Mouse (Mus musculus): ENCODE data around the gene Polr1c. TPM values are rescaled to one million over a fixed set of nuclear protein-coding genes. Genes with fewer than 3 reads are reported as not detected.

Polr1c gene
- total RNA-seq, 2 experiments from 2014 or later, result 68.6 to 122 TPM

DNA sequence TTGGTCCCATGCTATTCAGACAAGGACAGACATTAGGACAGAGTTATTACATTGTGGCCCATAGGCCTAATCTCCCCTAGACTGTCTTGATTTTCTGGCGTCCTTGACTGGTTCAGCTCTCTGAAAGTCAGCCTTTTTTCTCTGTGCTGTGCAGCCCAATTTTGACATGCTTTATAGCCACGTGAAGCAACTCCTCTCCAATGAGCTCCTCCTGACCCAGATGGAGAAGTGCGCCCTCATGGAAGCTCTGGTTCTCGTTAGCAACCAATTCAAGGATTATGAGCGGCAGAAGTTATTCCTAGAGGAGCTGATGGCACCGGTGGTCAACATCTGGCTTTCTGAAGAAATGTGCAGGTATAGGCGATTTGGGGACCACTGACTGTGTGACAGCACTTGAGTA is 20.3 kb downstream of the Polr1c start:
- DNase-seq (ENCODE audit: low spot score in 2 of 2), result peak in 1 of 2 experiments; percentile 45

DNA sequence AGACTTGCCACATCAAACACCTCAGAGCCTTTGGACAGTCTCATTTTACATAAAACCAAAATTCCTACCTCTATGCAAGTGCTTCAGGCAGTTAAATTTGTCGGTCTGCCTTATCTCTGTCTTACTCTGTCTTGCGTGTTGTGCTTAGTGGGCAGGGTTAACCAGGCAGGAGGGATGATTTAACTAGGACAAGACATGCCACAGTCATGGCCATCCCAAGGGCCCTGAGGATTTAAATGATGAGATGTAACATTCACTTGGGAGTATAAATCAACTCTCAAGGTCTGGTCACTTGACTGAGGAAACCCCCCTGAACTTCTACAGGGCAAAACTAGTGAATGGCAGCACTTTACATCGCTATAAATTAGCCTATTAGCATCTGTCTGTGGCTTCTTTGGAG is 26.3 kb downstream of the Polr1c start:
- DNase-seq (ENCODE audit: low spot score in 2 of 2), result no peak

DNA sequence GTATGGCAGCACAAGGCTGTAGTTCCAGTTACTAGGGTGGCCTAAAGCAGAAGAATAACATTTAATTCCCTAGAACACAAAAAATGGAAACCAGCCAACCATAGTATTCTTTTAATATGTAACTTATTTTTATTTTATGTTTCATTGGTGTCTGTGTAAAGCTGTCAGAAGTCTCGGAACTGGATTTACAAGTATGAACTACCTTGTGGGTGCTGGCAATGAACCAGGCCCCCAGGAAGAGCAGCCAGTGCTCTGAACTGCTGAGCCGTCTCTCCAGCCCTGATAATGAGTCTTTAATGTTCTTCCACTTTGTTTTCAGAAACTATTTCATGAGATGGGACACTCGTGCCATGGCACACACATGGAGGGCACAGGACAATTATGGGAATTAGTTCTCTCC is 37.3 kb downstream of the Polr1c start:
- DNase-seq (ENCODE audit: low spot score in 2 of 2), result no peak

DNA sequence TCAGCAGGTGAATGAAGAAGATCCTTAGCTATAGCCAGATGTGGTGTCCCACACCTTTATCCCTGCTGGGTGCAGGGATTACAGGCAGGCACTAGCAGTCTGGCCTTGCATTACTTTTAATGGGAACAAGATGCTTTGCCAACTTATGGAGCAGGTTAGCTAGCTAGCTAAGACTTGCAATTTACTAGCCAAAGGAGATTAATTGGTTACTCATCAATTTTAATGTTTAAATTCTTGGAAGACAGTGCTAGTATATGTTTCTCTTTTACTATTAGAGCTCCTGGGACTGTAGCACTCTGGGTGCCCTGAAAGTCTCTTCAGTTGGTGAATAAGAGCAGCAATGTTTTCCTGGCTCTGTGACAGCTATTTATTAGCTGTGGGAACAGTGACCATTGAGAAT is 41.2 kb downstream of the Polr1c start:
- DNase-seq (ENCODE audit: low spot score in 2 of 2), result no peak

DNA sequence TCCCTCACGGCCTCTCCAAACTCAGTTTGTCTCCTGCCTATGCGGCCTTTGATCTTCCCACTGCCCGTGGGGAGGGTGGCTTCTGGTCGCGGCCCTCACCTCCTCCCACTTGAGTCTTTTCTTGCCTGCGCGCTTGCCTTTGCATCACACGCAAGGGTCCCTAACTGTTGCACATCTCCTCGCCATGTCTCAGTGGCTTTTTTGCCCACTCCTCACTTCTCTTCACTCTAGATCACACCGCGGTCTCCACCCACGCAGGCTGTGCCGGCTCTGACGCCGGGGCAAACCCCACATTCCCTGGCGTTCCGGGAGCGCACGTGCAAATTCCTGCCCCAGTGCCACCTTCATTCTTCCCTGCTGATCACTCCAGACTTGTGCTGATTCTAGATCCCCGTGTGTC is 44.8 kb downstream of the Polr1c start:
- peak; percentile 41 for DNase-seq (ENCODE audit: low spot score in 2 of 2)

GRCm38 (mm10) chr17:46202421-46203071 is 45.3 kb downstream of the Polr1c start, which contains the start of the genes Polh and Xpo5:
TSS of gene Polh (minus strand) at chr17:46202645.
TSS of gene Xpo5 (plus strand) at chr17:46202782.
- DNase-seq (ENCODE audit: low spot score in 2 of 2), result peak; percentile 92 to 94

- no peak for DNase-seq (ENCODE audit: low spot score in 2 of 2)
These were observed 46.7 kb downstream of the Polr1c start for GRCm38 (mm10) chr17:46201151-46201550.

Small RNAs within 50 kb of the gene (microRNA-seq; reads per million reads assigned to microRNA genes)
- 0 to 1.2 reads per million in 2 experiments for gene Mir693 (ENCODE audit: borderline number of aligned reads in 2 of 2)

Other genes with a start within 250 kb of the Polr1c start
- 100 to 1,000 TPM; 416 to 698 TPM for gene Vegfa, start 215.7 kb downstream of the Polr1c start, total RNA-seq (2021)
- gene Mrps18a, start 137.1 kb downstream of the Polr1c start, total RNA-seq (2021), result 100 to 1,000 TPM in 1 of 2 experiments, 10 to 100 TPM in 1; 99.5 to 100 TPM
- gene Rsph9, start 103.8 kb downstream of the Polr1c start, total RNA-seq (2021), result 10 to 100 TPM in 1 of 2 experiments, 1 to 10 TPM in 1; 8.5 to 12.2 TPM
- gene Mad2l1bp, start 94.5 kb downstream of the Polr1c start, total RNA-seq (2021), result 10 to 100 TPM; 11.9 to 13.3 TPM
- gene Gtpbp2, start 87.0 kb downstream of the Polr1c start, total RNA-seq (2021), result 10 to 100 TPM; 75.8 to 79.5 TPM
- gene Polh, start 45.4 kb downstream of the Polr1c start, total RNA-seq (2021), result 10 to 100 TPM; 20.4 to 45.3 TPM
- 10 to 100 TPM; 45.7 to 85.4 TPM for gene Xpo5, start 45.3 kb downstream of the Polr1c start, total RNA-seq (2021)
- gene Yipf3, start within 50 bp of the Polr1c start, total RNA-seq (2021), result 100 to 1,000 TPM; 121 to 185 TPM
- gene Lrrc73, start 5.5 kb upstream of the Polr1c start, total RNA-seq (2021), result 1 to 10 TPM; 6.0 to 7.9 TPM
- gene Tjap1, start 35.0 kb upstream of the Polr1c start, total RNA-seq (2021), result 10 to 100 TPM; 41.5 to 52.9 TPM
- under 1 TPM in 1 of 2 experiments, not detected in 1; 0.23 TPM for gene Dlk2, start 49.4 kb upstream of the Polr1c start, total RNA-seq (2021)
- 1 to 10 TPM; 6.8 to 7.0 TPM for gene Abcc10, start 80.3 kb upstream of the Polr1c start, total RNA-seq (2021)
- gene Zfp318, start 135.7 kb upstream of the Polr1c start, total RNA-seq (2021), result 10 to 100 TPM; 18.9 to 25.9 TPM
- gene Crip3, start 180.9 kb upstream of the Polr1c start, total RNA-seq (2021), result under 1 TPM; 0.32 to 0.63 TPM
- gene Slc22a7, start 190.4 kb upstream of the Polr1c start, total RNA-seq (2021), result not detected
- 1 to 10 TPM in 1 of 2 experiments, under 1 TPM in 1; 0.96 to 1.0 TPM for gene Ttbk1, start 239.6 kb upstream of the Polr1c start, total RNA-seq (2021)
- 1 to 10 TPM; 3.2 to 6.0 TPM for gene Dnph1, start 248.7 kb upstream of the Polr1c start, total RNA-seq (2021)

Data from adrenal gland, adult 18-20 months (tissue).